Mouse (Mus musculus): Measurements from ENCODE around the gene Slc43a3. TPM values are rescaled to one million over a fixed set of nuclear protein-coding genes. Genes with fewer than 3 reads are reported as not detected.
A peak's percentile ranks its signal among the peaks of the same experiment; 100 is the strongest.

Slc43a3 gene
- polyA plus RNA-seq, 1 experiment from 2014 or later, result 30.8 TPM

DNA sequence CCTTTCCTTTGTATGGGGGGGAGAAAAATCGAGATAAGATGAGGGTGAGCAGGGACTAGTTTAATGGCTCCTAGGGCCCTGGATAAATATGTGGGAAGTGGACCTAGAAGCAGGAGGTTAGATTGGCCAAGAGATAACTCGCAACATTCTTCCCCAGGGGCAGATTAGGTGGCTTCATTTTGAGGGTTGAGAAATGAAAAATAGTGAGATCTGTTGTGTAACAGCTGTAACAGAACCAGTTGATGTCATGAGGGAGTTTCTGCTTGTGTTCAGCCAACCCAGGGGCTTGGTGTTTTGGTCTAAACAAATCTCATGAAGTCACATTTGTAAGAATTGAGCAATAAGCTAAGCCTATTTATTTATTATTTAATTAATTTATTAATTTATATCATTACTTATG lies 5.0 kb downstream of the Slc43a3 start:
- H3K9me3 ChIP-seq, result no peaks in the 10 kb centered on the region
- H3K4me3 ChIP-seq, result no peak overlapping the region
- peaks cover 43% of the 10 kb centered on the region for H3K36me3 ChIP-seq (replicated peaks)
- H3K27me3 ChIP-seq (replicated peaks; ENCODE audit: low read depth, poor library complexity, severe bottlenecking), result no peaks in the 10 kb centered on the region
- no peak overlapping the region for H3K27ac ChIP-seq (replicated peaks)
- WGBS, result 80% methylated on average over 2 of the region's 2 CpGs
- DNase-seq (ENCODE audit: low spot score), result no peak
- peaks cover 19% of the 10 kb centered on the region for H3K4me1 ChIP-seq

DNA sequence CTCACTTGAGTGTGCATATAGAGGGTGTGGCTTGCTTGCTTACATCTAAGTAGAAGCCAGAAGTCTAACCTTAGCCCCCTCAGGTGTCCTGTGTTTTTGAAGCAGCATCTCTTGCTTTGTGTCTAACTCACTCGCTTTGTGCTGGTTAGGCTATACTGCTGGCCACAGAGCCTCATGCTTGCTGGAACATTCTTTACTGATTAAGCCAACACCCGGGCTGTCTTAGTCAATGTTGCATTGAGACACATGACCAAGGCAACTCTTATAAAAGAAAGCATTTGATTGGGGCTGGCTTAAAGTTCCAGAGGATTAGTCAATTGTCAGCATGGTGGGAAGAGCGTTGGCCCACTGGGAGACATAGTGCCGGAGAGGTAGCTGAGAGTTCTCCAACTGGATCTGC lies 5.4 kb downstream of the Slc43a3 start:
- Histone ChIP-seq H3K27ac (replicated peaks) (no peak overlapping the region), H3K4me3 (no peak overlapping the region), H3K4me1 (peaks cover 15% of the 10 kb centered on the region), H3K27me3 (replicated peaks; ENCODE audit: low read depth, poor library complexity, severe bottlenecking) (no peaks in the 10 kb centered on the region), H3K9me3 (no peaks in the 10 kb centered on the region), H3K36me3 (replicated peaks) (peaks cover 47% of the 10 kb centered on the region)
- 90% methylated on average over 4 of the region's 4 CpGs for WGBS
- no peak for DNase-seq (ENCODE audit: low spot score)

DNA sequence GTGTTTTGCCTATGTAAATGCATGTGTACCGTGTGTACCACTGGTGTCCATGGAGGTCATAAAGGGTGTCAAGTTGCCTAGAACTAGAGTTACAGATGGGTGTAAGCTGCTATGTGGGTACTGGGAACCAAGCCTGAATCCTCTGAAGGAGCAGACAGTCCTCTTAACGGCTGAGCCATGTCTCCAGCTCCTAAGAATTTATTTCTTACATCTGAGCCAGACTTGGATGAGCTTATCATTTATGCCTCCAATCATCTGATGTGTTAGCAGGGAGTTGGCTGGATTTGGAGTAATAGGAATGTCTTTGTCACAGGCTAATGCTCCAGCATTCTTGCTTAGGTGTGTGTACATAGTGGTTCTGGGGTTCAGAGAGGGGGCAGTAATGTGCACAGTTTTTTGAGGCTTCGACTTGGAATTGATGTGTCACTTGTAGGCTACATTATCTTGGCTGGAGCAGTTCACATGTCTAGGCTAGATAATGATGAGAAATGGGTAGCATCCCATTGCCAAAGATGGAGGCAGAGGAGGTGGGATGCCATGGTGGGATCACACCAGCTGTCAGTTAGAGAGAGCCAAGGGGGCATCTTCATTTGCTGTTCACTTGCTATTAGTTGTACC lies 10.9 kb downstream of the Slc43a3 start:
- DNase-seq (ENCODE audit: low spot score), result no peak
- H3K4me3 ChIP-seq, result no peak overlapping the region
- no peaks in the 10 kb centered on the region for H3K4me1 ChIP-seq
- WGBS, result 88% methylated on average over 3 of the region's 3 CpGs
- H3K36me3 ChIP-seq (replicated peaks), result peaks cover 79% of the 10 kb centered on the region
- H3K27ac ChIP-seq (replicated peaks), result no peak overlapping the region
- no peaks in the 10 kb centered on the region for H3K9me3 ChIP-seq
- H3K27me3 ChIP-seq (replicated peaks; ENCODE audit: low read depth, poor library complexity, severe bottlenecking), result no peaks in the 10 kb centered on the region

DNA sequence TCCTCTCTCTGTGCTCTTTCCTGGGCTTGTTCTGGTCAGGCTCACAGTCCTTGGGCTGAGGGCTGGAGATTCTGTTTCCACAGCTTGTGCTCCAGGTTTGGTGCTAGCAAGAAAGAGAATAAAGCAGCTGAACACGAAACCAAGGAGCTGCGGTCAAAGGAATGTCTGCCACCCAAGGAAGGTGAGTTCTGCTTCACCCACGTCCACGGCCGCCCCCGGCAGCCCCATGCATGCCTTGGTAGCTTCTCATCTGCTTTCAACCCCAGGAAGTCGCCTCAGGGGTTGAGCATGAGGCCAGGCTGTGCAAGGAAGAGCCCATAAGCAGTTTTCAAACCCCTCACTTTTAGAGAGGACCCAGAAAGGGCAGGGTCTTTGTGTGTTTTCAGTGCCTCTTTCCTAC lies 11.9 kb downstream of the Slc43a3 start:
- no peak for DNase-seq (ENCODE audit: low spot score)
- no peaks in the 10 kb centered on the region for H3K4me1 ChIP-seq
- no peak overlapping the region for H3K4me3 ChIP-seq
- H3K27ac ChIP-seq (replicated peaks), result no peak overlapping the region
- H3K27me3 ChIP-seq (replicated peaks; ENCODE audit: low read depth, poor library complexity, severe bottlenecking), result no peaks in the 10 kb centered on the region
- peaks cover 89% of the 10 kb centered on the region for H3K36me3 ChIP-seq (replicated peaks)
- H3K9me3 ChIP-seq, result no peaks in the 10 kb centered on the region
- 87% methylated on average over 7 of the region's 7 CpGs for WGBS

DNA sequence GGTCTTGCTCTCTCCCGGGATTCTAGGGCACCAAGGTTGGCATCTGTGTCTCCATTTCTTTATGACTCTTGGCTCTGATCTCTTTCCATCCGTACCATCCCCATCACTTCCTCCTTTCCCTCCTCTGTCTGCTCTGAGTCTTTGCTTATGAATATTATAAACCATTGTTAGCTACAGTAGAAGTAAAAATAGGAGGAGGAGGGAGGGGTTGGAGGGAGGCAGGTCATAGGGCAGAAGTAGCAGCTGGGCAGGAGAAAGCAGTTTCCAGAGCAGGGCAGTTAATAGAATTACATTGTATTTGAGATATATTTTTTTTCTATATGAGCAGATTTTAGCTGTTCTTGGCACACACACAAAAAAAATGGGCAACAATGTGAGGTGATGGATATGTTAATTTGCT lies 12.3 kb downstream of the Slc43a3 start:
- Histone ChIP-seq H3K36me3 (replicated peaks) (peaks cover 94% of the 10 kb centered on the region), H3K27me3 (replicated peaks; ENCODE audit: low read depth, poor library complexity, severe bottlenecking) (no peaks in the 10 kb centered on the region)

DNA sequence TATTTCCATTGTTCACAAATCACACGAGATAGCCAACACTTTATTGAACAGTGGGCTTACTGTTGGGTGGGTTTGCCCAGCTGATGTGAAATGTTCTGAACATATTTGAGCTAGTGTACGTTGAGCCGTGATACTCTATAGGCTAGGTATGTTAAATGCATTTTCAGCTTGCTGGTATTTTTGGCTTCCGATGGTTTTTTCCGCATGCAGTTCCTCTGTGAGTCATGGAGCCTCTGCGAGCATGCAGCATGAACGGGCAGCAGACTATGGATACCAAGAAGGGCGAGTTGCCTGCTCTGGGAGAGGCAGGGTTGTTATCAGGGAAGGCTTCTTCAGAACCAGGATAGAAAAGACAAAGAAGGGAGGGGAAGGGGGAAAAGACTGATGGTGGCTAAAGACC lies 14.6 kb downstream of the Slc43a3 start:
- DNase-seq (ENCODE audit: low spot score), result no peak
- Histone ChIP-seq H3K9me3 (no peaks in the 10 kb centered on the region), H3K36me3 (replicated peaks) (peaks cover 92% of the 10 kb centered on the region), H3K4me3 (no peak overlapping the region), H3K27ac (replicated peaks) (no peak overlapping the region), H3K27me3 (replicated peaks; ENCODE audit: low read depth, poor library complexity, severe bottlenecking) (no peaks in the 10 kb centered on the region), H3K4me1 (no peaks in the 10 kb centered on the region)
- 94% methylated on average over 8 of the region's 8 CpGs for WGBS

More for the DNA sequence above, 12.3 kb downstream of the Slc43a3 start:
- H3K9me3 ChIP-seq, result no peaks in the 10 kb centered on the region
- DNase-seq (ENCODE audit: low spot score), result no peak
- no peak overlapping the region for H3K27ac ChIP-seq (replicated peaks)
- H3K4me1 ChIP-seq, result no peaks in the 10 kb centered on the region
- H3K4me3 ChIP-seq, result no peak overlapping the region
- WGBS, result 88% methylated on average over 2 of the region's 2 CpGs

DNA sequence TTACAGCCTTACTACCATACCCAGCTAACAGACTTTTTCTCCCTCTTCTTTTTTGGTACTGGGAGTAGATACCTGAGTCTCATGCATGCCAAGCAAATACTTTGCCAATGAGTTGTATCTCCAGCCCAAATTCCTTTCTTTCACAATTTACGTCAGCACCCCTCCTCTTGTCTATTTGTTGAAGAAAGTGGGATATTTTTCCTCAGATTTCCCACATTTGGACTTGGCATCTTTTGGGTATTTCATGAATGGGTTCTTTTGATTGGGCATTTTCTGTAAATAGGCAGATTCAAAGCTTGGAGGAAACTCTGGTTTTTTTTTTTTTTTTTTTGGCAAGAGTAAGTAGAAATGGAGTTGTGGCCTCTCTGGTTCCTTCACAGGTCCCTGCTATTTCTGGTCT lies 15.9 kb downstream of the Slc43a3 start:
- H3K4me1 ChIP-seq, result no peaks in the 10 kb centered on the region
- DNase-seq (ENCODE audit: low spot score), result no peak
- 96% methylated on average over 1 of the region's 1 CpGs for WGBS
- no peak overlapping the region for H3K4me3 ChIP-seq
- H3K9me3 ChIP-seq, result no peaks in the 10 kb centered on the region
- no peaks in the 10 kb centered on the region for H3K27me3 ChIP-seq (replicated peaks; ENCODE audit: low read depth, poor library complexity, severe bottlenecking)
- H3K36me3 ChIP-seq (replicated peaks), result peaks cover 92% of the 10 kb centered on the region
- no peak overlapping the region for H3K27ac ChIP-seq (replicated peaks)

DNA sequence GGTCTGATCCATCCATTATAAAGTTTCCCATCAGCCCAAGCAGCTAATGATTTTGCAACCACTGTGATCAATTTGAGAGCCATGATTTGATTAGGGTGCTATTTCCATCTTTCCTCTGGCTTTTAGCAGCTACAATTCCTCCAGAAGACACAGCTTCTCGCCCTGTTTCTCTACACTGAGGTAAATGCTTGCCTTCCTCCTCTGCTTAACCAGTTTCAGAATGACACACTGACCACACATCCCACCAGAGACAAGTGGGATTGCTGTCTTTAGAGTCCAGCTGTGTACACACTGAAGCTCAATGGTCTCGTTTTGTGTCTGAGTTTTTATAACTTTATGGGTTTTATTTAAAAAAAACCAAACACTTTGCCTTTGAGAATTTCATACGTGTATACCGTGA lies 16.3 kb downstream of the Slc43a3 start:
- H3K4me1 ChIP-seq, result no peaks in the 10 kb centered on the region
- peaks cover 92% of the 10 kb centered on the region for H3K36me3 ChIP-seq (replicated peaks)
- H3K27ac ChIP-seq (replicated peaks), result no peak overlapping the region

DNA sequence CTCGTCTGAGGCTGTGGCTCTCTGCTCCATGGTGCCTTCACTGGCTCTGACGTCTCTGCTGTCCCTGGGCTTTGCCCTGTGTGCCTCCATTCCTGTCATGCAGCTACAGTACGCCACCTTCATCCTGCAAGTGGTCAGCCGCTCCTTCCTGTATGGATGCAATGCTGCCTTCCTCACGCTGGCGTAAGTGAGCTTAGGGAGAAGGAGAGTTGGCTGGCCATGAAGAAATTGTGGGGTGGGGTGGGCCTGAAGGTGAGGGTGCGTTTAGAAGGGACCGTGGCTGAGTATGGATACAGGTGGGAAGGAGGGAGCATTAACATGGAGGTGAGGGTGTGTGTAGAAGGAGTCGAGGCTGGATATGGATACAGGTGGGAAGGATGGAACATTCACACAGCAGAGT lies 19.1 kb downstream of the Slc43a3 start:
- peaks cover 74% of the 10 kb centered on the region for H3K36me3 ChIP-seq (replicated peaks)
- H3K9me3 ChIP-seq, result no peaks in the 10 kb centered on the region
- no peak for DNase-seq (ENCODE audit: low spot score)
- H3K27ac ChIP-seq (replicated peaks), result no peak overlapping the region
- H3K4me3 ChIP-seq, result no peak overlapping the region
- no peaks in the 10 kb centered on the region for H3K4me1 ChIP-seq
- H3K27me3 ChIP-seq (replicated peaks; ENCODE audit: low read depth, poor library complexity, severe bottlenecking), result no peaks in the 10 kb centered on the region
- WGBS, result 88% methylated on average over 9 of the region's 9 CpGs

More for the DNA sequence above, 16.3 kb downstream of the Slc43a3 start:
- Histone ChIP-seq H3K4me3 (no peak overlapping the region), H3K27me3 (replicated peaks; ENCODE audit: low read depth, poor library complexity, severe bottlenecking) (no peaks in the 10 kb centered on the region), H3K9me3 (no peaks in the 10 kb centered on the region)
- no peak for DNase-seq (ENCODE audit: low spot score)
- 82% methylated on average over 4 of the region's 4 CpGs for WGBS

DNA sequence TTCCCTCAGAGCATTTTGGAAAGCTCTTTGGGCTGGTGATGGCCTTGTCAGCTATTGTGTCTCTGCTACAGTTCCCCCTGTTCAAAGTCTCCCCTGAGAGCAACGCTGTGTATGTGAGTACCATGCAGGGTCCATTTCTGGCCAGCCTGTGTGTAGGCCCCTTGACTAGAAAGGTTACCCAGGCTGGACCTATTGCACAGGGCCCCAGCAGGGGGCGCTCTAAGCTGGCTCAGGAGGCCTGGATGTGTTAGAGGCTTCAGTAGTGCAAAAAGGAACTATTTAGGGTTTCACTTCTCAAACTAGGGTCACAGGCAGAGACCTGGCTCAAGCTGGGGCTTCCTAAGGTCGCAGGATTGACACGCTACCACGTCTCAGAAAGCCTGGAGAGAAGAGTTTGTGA lies 19.9 kb downstream of the Slc43a3 start:
- H3K36me3 ChIP-seq (replicated peaks), result peaks cover 66% of the 10 kb centered on the region
- H3K9me3 ChIP-seq, result no peaks in the 10 kb centered on the region
- WGBS, result 60% methylated on average over 5 of the region's 5 CpGs
- no peak overlapping the region for H3K4me3 ChIP-seq
- no peak overlapping the region for H3K27ac ChIP-seq (replicated peaks)
- no peaks in the 10 kb centered on the region for H3K4me1 ChIP-seq
- peak; percentile 68 for DNase-seq (ENCODE audit: low spot score)
- H3K27me3 ChIP-seq (replicated peaks; ENCODE audit: low read depth, poor library complexity, severe bottlenecking), result no peaks in the 10 kb centered on the region

DNA sequence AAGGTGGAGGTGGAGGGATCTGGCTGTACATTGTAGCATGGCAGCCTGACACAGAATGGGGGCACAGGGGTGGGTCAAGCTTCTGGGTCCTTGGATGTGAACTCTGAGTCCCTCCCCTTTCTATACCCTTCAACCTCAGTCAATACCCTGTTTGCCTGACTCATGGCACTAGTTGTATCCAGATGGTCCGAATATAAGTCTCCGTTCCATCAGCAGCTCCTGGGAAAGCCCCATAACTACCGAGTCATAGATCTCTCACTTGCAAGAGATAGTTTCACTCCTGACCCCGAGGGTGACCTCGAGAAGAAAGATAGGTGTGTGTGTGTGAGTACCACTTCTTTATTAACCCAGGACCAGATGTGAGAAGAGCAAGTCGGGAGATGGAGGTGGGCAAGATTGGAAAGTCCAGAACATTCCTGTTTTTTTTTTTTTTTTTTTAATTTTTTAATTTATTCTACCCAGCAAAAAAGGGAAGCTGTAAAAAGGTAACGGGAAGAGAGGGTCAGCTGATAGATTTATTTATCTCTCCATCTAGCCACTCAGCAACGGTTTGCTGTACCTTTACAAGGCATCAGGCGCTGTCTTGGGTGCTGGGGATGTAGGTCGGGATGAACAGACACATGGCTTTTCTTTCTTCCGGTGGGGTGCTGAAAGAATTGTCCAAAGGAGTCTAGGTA lies 22.3 kb downstream of the Slc43a3 start:
- WGBS, result 90% methylated on average over 11 of the region's 11 CpGs
- peaks cover 43% of the 10 kb centered on the region for H3K36me3 ChIP-seq (replicated peaks)
- H3K9me3 ChIP-seq, result no peaks in the 10 kb centered on the region

DNA sequence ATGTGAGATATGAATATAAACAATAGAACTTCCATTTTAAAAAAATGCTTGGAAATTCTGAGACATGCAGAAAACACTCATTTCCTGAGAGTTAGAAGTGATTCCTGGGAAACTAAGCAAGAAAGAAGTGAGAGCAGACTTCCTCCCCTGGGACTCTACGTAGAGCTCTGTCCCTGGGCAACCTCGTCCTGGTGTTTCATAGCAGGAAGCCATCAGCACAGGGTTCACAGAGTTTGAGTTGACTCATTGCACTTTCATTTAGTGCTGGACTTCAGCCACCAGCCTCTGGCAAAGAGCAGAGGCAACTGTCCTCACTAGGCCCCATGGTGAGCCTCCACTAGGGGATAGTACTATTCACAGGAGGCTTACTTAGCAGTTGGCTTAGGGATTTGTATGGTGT lies 24.9 kb downstream of the Slc43a3 start:
- 71% methylated on average over 2 of the region's 2 CpGs for WGBS
- no peak for DNase-seq (ENCODE audit: low spot score)
- Histone ChIP-seq H3K4me1 (peaks cover 8% of the 10 kb centered on the region), H3K4me3 (no peak overlapping the region), H3K9me3 (no peaks in the 10 kb centered on the region), H3K27me3 (replicated peaks; ENCODE audit: low read depth, poor library complexity, severe bottlenecking) (no peaks in the 10 kb centered on the region), H3K36me3 (replicated peaks) (peaks cover 23% of the 10 kb centered on the region), H3K27ac (replicated peaks) (no peak overlapping the region)

More for the DNA sequence above, 22.3 kb downstream of the Slc43a3 start:
- DNase-seq (ENCODE audit: low spot score), result no peak
- H3K27me3 ChIP-seq (replicated peaks; ENCODE audit: low read depth, poor library complexity, severe bottlenecking), result no peaks in the 10 kb centered on the region
- H3K4me1 ChIP-seq, result peaks cover 8% of the 10 kb centered on the region
- H3K4me3 ChIP-seq, result no peak overlapping the region
- H3K27ac ChIP-seq (replicated peaks), result no peak overlapping the region

DNA sequence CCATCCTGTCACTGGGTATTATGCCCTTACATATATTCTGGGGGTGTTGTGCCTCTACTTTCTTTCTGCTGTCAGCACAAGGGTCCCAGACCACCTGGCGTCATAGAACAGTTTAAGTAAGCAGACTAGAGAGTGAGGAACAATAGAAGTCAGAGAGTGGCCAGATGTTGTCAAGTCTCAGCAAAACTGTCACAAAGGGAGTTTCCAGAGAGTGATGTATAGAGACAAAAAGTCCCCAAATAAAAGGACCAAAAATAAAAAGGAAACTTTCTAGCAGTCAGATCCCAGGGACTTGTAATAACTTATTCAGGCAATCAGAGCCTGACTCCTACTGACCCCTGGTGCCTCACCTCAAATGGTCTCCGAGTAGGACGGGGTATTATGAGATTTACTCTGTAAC lies 25.5 kb downstream of the Slc43a3 start:
- Histone ChIP-seq H3K27me3 (replicated peaks; ENCODE audit: low read depth, poor library complexity, severe bottlenecking) (no peaks in the 10 kb centered on the region), H3K4me1 (peaks cover 8% of the 10 kb centered on the region), H3K36me3 (replicated peaks) (peaks cover 17% of the 10 kb centered on the region), H3K4me3 (no peak overlapping the region), H3K27ac (replicated peaks) (no peak overlapping the region), H3K9me3 (no peaks in the 10 kb centered on the region)
- 81% methylated on average over 3 of the region's 3 CpGs for WGBS
- no peak for DNase-seq (ENCODE audit: low spot score)
